Mouse (Mus musculus) erythroblast, embryonic 14.5 days (primary cell): Measurements from ENCODE around the gene Tmem147.

Experiments
- GATA1 ChIP-seq: IDR thresholded peaks from 2 replicates; pipeline ENCODE4 v1.6.1; 2012; ENCODE audit warnings: low read length, inconsistent platforms, mixed read lengths
- TAL1 ChIP-seq: IDR thresholded peaks from 3 replicates; pipeline ENCODE4 v1.6.1; 2012; ENCODE audit warnings: low read length, inconsistent platforms, mixed read lengths

- TF ChIP-seq GATA1 (no peak), TAL1 (no peak)
These were observed 46.8 kb upstream of the Tmem147 start for GRCm38 (mm10) chr7:30776104-30776503.
